Mouse (Mus musculus) intestine, embryonic 14.5 days (tissue): ENCODE measurements around the gene Pdgfc. TPM values are rescaled to one million over a fixed set of nuclear protein-coding genes. Genes with fewer than 3 reads are reported as not detected.
"Not testable (repeated sequence)": the region's sequence is repeated elsewhere in the genome, so short reads cannot be mapped to it uniquely, and the experiment has no call there.

Source experiments
- ATAC-seq: fragments of 200-750 bp; cut with Nextera tagmentation; replicated peaks from 2 replicates; pipeline ENCODE4 v1.8.0; 2017; ENCODE audit warnings: low read depth, moderate number of reproducible peaks, moderate TSS enrichment, moderate library complexity; ENCODE audit not compliant: low FRiP score, low TSS enrichment
- DNase-seq: peaks from one replicate; pipeline ENCODE4 v3.0.0-alpha.2; 2018; ENCODE audit warnings: low spot score
- H3K27ac ChIP-seq: fragments of 300-500 bp; sonication (generic); 2 replicates; pipeline ENCODE4 v1.5.1; 2014; ENCODE audit warnings: low read depth, mild to moderate bottlenecking, control low read depth
- H3K27me3 ChIP-seq: fragments of 300-500 bp; sonication (generic); replicated peaks from 2 replicates; pipeline ENCODE4 v1.6.1; 2014; ENCODE audit warnings: low read length, control low read depth; ENCODE audit not compliant: control insufficient read depth, insufficient read depth
- H3K36me3 ChIP-seq: fragments of 300-500 bp; sonication (generic); 2 replicates; pipeline ENCODE4 v1.6.1; 2014; ENCODE audit warnings: low read length, control low read depth; ENCODE audit not compliant: control insufficient read depth, insufficient read depth
- H3K4me1 ChIP-seq: fragments of 300-500 bp; sonication (generic); replicated peaks from 2 replicates; pipeline ENCODE4 v1.6.1; 2014; ENCODE audit warnings: low read length, control low read depth, mixed read lengths; ENCODE audit not compliant: control insufficient read depth, insufficient read depth
- H3K4me2 ChIP-seq: fragments of 300-500 bp; sonication (generic); 2 replicates; pipeline ENCODE4 v1.6.1; 2014; ENCODE audit warnings: low read length
- H3K4me3 ChIP-seq: fragments of 300-500 bp; sonication (generic); 2 replicates; pipeline ENCODE4 v1.5.1; 2014; ENCODE audit warnings: low read depth, low read length, control low read depth, mixed read lengths
- H3K9ac ChIP-seq: fragments of 300-500 bp; sonication (generic); 2 replicates; pipeline ENCODE4 v1.6.1; 2014; ENCODE audit warnings: mild to moderate bottlenecking, low read length
- H3K9me3 ChIP-seq: fragments of 300-500 bp; sonication (generic); 2 replicates; pipeline ENCODE4 v1.6.1; 2016; ENCODE audit warnings: low read length, control low read depth; ENCODE audit not compliant: control insufficient read depth
- WGBS: fragments of 180-500 bp; shearing (Covaris S2); extraction: QIAGEN DNeasy Blood & Tissue Kit; methylation state at CpG from one replicate; pipeline ENCODE4 v1.1.7; 2014; 5-methylcytosine and 5-hydroxymethylcytosine counted together
- polyA plus RNA-seq: library from polyadenylated mRNA; unstranded; fragments of >200 nt; fragmentation: Nextera tagmentation; extraction: Ambion mirVana; gene quantifications from 2 replicates; pipeline ENCODE4 v1.2.1, GENCODE M21; 2014

Gene Pdgfc
- polyA plus RNA-seq, 1 experiment from 2014 or later = 22.8 TPM

DNA sequence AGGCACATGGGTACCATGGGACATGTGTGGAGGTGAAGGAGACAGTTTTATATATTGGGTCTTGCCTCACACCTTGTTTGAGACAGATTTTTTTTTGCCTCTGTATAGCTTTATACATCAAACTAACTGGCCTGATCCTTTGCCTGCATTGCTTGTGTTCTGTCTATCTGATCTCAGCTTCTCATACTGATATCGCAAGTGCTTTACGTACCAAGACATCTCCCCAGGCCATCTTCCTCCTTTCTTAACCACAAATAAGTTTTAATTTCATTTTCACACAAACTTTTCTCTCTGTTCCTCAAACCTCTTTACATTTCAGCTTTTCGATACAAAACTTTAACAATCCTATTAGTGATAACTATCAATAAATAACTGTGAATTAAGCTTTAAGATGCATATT is 76.7 kb downstream of the Pdgfc start:
- Histone ChIP-seq H3K4me3 (no peak overlapping the region), H3K36me3 (no peaks in the 10 kb centered on the region), H3K27me3 (no peaks in the 10 kb centered on the region), H3K27ac (no peak overlapping the region), H3K4me2 (no peak overlapping the region), H3K9me3 (no peaks in the 10 kb centered on the region), H3K9ac (no peak overlapping the region), H3K4me1 (no peaks in the 10 kb centered on the region)
- 91% methylated on average over 3 of the region's 3 CpGs for WGBS
- DNase-seq (no peak), ATAC-seq (no peak)

DNA sequence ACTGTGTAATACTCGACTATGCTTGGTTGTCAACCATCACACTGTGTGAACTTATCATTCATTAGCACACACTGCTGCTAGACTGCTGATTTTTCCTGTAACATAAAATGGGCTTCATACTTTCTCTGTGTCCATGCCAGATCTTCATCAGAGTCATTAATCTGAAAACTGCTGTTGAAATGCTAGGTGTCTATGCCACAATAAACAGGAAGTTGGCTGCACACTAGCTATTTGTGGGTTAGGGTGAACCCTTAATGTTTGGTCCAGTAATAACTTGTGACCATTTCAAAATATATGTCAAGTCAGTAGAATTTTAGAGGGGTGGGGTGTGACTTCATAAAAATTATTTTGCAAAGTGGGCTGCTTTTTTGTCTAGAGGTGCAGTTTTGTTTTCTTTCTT is 84.4 kb downstream of the Pdgfc start:
- WGBS = 80% methylated on average over 1 of the region's 1 CpGs
- no peak for ATAC-seq
- H3K27ac ChIP-seq = no peak overlapping the region

DNA sequence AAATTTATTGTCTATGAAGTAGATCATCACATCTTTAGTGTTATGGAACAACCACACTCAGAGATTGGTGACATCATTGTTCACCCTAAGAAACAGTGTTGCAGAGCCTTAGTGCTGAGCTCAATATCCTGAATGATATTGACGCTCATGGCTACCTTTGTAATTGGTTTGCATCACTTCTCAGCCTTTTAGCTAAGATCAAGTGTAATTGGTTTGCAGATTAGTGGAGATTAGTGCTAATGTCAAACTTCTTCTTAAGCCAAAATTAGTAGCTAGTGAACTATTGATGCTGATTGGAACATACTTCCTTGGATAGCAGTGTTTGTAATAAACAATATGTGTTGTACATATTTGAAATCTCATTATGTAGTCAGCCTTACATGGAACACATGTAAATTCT is 85.5 kb downstream of the Pdgfc start:
- no peak overlapping the region for H3K4me2 ChIP-seq
- WGBS = 78% methylated on average over 1 of the region's 1 CpGs

More for the DNA sequence above, 84.4 kb downstream of the Pdgfc start:
- Histone ChIP-seq H3K27me3 (no peaks in the 10 kb centered on the region), H3K4me3 (no peak overlapping the region), H3K9me3 (no peaks in the 10 kb centered on the region), H3K36me3 (no peaks in the 10 kb centered on the region), H3K9ac (no peak overlapping the region), H3K4me1 (no peaks in the 10 kb centered on the region), H3K4me2 (no peak overlapping the region)
- DNase-seq = no peak

DNA sequence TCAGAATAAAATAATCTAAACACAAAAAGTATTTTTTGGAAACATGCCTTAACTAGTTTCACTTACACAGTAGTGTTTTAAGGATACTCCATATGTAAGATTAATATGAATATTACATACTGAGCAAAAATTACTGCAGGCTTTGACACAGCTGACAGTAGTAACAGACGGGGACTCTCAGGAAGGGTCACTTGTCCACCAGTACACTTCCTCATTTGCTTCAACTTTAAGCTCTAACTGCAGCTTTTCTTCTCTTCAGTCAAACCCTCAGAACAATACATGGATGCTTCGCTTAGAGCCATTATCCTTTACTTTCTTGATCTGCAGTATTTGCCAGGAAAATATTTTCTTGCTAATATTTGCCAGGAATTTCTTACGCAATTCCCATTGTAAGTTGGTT is 87.2 kb downstream of the Pdgfc start:
- Histone ChIP-seq H3K4me1 (no peaks in the 10 kb centered on the region), H3K9me3 (no peaks in the 10 kb centered on the region), H3K36me3 (no peaks in the 10 kb centered on the region), H3K27ac (no peak overlapping the region), H3K27me3 (no peaks in the 10 kb centered on the region), H3K4me2 (no peak overlapping the region), H3K4me3 (no peak overlapping the region), H3K9ac (no peak overlapping the region)
- 89% methylated on average over 3 of the region's 3 CpGs for whole genome bisulfite sequencing
- DNase-seq (no peak), ATAC-seq (no peak)

More for the DNA sequence above, 85.5 kb downstream of the Pdgfc start:
- ATAC-seq = no peak
- DNase-seq = no peak
- Histone ChIP-seq H3K4me3 (no peak overlapping the region), H3K4me1 (no peaks in the 10 kb centered on the region), H3K9me3 (no peaks in the 10 kb centered on the region), H3K36me3 (no peaks in the 10 kb centered on the region), H3K9ac (no peak overlapping the region), H3K27me3 (no peaks in the 10 kb centered on the region), H3K27ac (no peak overlapping the region)

DNA sequence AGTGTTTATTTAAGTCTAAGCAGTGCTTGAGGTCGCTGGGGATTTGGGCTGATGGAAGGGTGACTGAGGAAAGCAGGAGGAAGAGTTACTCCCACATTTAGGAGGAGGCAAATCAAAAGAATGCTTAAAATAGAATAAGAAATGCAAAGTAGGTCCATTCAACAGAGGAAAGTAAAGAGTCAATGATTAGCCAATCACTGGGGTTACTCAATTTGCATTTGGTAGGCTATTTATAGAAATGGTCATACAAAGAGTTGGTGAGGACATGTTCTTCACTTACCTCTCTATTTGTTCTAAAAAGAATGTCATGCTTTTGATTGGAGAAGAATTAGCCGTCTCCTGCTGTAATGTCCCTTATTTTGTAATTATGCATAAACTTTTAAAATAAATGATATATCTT is 90.8 kb downstream of the Pdgfc start:
- ATAC-seq (no peak), DNase-seq (no peak)
- no peaks in the 10 kb centered on the region for H3K9me3 ChIP-seq
- H3K9ac ChIP-seq = no peak overlapping the region
- H3K36me3 ChIP-seq = no peaks in the 10 kb centered on the region
- no peaks in the 10 kb centered on the region for H3K27me3 ChIP-seq
- WGBS = 48% methylated on average over 2 of the region's 2 CpGs
- H3K27ac ChIP-seq = no peak overlapping the region
- no peak overlapping the region for H3K4me2 ChIP-seq
- H3K4me1 ChIP-seq = no peaks in the 10 kb centered on the region
- H3K4me3 ChIP-seq = no peak overlapping the region

DNA sequence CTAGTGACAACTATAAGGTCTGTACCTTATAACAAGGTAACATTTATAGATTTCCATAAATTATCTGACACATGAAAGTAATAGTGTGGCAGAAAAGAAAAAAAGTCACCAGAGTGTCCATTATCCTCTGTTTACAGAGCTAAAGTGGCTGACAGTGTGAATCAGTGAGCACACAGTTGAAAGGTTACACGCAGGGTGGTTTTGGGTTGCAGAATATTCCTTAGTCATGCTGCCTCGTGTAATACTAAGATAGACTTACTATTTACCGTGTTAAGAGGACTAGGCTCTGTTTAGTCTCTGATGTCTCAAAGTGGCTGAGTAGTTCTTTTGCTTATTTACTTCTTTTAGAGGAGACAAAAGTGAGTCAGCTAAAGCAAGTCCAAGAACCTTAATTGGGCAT is 100.8 kb downstream of the Pdgfc start:
- Histone ChIP-seq H3K4me3 (no peak overlapping the region), H3K36me3 (no peaks in the 10 kb centered on the region), H3K27ac (no peak overlapping the region), H3K4me1 (no peaks in the 10 kb centered on the region), H3K9ac (no peak overlapping the region), H3K27me3 (no peaks in the 10 kb centered on the region), H3K4me2 (no peak overlapping the region), H3K9me3 (no peaks in the 10 kb centered on the region)
- 51% methylated on average over 3 of the region's 3 CpGs for WGBS
- DNase-seq (no peak), ATAC-seq (no peak)

DNA sequence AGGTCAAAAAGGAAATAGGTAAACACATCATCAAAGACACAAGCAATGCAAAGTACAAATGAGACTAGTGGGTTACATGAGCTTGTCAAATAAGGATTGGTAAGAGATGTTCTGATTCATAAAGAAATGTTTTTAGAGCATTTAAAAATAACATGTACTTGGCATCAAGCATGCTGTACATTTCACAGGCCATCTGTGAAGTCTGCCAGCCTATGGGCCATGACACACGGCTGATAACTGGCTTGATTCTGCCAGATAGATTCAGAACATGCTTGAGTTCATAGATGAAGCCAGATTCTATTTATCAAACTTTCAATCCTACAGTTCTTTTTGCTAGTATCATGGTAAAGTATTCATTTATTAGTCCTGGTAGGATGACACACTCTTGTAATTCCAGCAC is 101.8 kb downstream of the Pdgfc start:
- H3K4me2 ChIP-seq, ATAC-seq, H3K9me3 ChIP-seq, H3K4me1 ChIP-seq, H3K4me3 ChIP-seq, H3K9ac ChIP-seq, H3K36me3 ChIP-seq, H3K27ac ChIP-seq, H3K27me3 ChIP-seq, DNase-seq: not testable (repeated sequence)
- WGBS = 63% methylated on average over 1 of the region's 1 CpGs

DNA sequence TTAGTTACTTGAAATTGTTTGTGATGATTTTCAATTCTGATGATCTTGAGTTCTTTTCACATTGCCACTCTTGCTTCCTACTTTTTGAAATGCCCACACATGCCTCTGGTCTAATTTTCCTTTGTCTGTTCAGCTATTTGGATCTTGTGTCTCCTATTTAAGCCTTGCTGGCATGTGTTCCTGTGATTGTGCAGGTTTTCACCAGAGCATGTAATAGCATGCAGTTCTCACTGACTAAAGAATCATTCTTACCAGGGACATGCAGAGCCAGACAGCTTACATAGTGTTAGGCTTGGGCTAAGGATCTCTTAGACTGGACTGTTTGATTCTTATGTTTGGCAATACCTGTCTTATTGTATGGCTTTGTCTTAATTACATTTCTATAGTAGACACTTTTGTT is 107.5 kb downstream of the Pdgfc start:
- ATAC-seq (no peak), DNase-seq (no peak)
- no peaks in the 10 kb centered on the region for H3K9me3 ChIP-seq
- H3K36me3 ChIP-seq = no peaks in the 10 kb centered on the region
- H3K4me1 ChIP-seq = no peaks in the 10 kb centered on the region
- no peaks in the 10 kb centered on the region for H3K27me3 ChIP-seq
- H3K9ac ChIP-seq = no peak overlapping the region
- H3K4me3 ChIP-seq = no peak overlapping the region
- H3K27ac ChIP-seq = no peak overlapping the region
- no peak overlapping the region for H3K4me2 ChIP-seq

DNA sequence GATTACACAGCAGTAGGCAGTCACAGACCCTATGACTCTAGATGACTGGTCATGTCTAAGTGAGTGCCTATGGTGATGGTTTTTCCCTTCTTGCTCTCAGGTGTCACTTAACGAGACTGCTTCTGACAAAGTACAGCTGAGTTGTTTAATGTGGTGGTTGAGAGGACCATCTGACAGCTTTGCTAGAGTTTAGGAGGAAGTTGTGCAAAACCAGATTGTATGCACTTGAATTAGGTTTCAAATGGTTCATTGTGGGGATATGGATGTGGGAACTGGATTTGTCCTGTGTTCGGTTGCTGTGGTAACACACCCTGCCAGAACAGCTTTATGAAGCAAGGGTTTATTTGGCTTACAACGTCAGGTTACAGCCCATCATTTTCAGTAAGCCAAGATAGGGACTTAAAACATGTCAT is 112.9 kb downstream of the Pdgfc start:
- Histone ChIP-seq H3K9me3 (no peaks in the 10 kb centered on the region), H3K27ac (no peak overlapping the region), H3K4me1 (no peaks in the 10 kb centered on the region), H3K9ac (no peak overlapping the region), H3K4me2 (no peak overlapping the region), H3K36me3 (no peaks in the 10 kb centered on the region), H3K4me3 (no peak overlapping the region), H3K27me3 (no peaks in the 10 kb centered on the region)
- ATAC-seq = no peak
- no peak for DNase-seq
- WGBS = 34% methylated on average over 3 of the region's 3 CpGs
